Mouse (Mus musculus) kidney, embryonic 16.5 days (tissue): ENCODE measurements around the gene Grasp. TPM values are rescaled to one million over a fixed set of nuclear protein-coding genes. Genes with fewer than 3 reads are reported as not detected.

Experiments used
- ATAC-seq: fragments of 200-750 bp; cut with Nextera tagmentation; 2 replicates; pipeline ENCODE4 v1.8.0; 2017; ENCODE audit warnings: moderate TSS enrichment; ENCODE audit not compliant: low FRiP score, low TSS enrichment
- H3K27ac ChIP-seq: fragments of 300-500 bp; sonication (generic); 2 replicates; pipeline ENCODE4 v1.5.1; 2014; ENCODE audit warnings: low read length
- H3K27me3 ChIP-seq: fragments of 300-500 bp; sonication (generic); 2 replicates; pipeline ENCODE4 v1.6.1; 2014; ENCODE audit warnings: low read length, control low read depth, mixed read lengths; ENCODE audit not compliant: insufficient read depth
- H3K36me3 ChIP-seq: fragments of 300-500 bp; sonication (generic); 2 replicates; pipeline ENCODE4 v1.6.1; 2014; ENCODE audit warnings: low read length, control low read depth, mixed read lengths; ENCODE audit not compliant: insufficient read depth
- H3K4me1 ChIP-seq: fragments of 300-500 bp; sonication (generic); 2 replicates; pipeline ENCODE4 v1.6.1; 2014; ENCODE audit warnings: low read length, control low read depth, mixed read lengths; ENCODE audit not compliant: insufficient read depth
- H3K4me2 ChIP-seq: fragments of 300-500 bp; sonication (generic); replicated peaks from 2 replicates; pipeline ENCODE4 v1.6.1; 2014; ENCODE audit warnings: low read depth, low read length
- H3K4me3 ChIP-seq: fragments of 300-500 bp; sonication (generic); 2 replicates; pipeline ENCODE4 v1.5.1; 2014; ENCODE audit warnings: mild to moderate bottlenecking, low read length
- H3K9ac ChIP-seq: fragments of 300-500 bp; sonication (generic); replicated peaks from 2 replicates; pipeline ENCODE4 v1.6.1; 2014; ENCODE audit warnings: low read length
- H3K9me3 ChIP-seq: fragments of 300-500 bp; sonication (generic); 2 replicates; pipeline ENCODE4 v1.6.1; 2016; ENCODE audit warnings: low read length, control low read depth
- WGBS: fragments of 180-500 bp; shearing (Covaris S2); extraction: QIAGEN DNeasy Blood & Tissue Kit; methylation state at CpG from one replicate; pipeline ENCODE4 v1.1.7; 2014; 5-methylcytosine and 5-hydroxymethylcytosine counted together
- polyA plus RNA-seq: library from polyadenylated mRNA; unstranded; fragments of >200 nt; fragmentation: Nextera tagmentation; extraction: Ambion mirVana; gene quantifications from 2 replicates; pipeline ENCODE4 v1.2.1, GENCODE M21; 2015

Grasp gene
- polyA plus RNA-seq, 1 experiment from 2014 or later: 3.2 TPM

- Histone ChIP-seq H3K4me1 (peaks cover 73% of the 10 kb centered on the region), H3K4me3 (no peak overlapping the region), H3K9me3 (no peaks in the 10 kb centered on the region), H3K27me3 (no peaks in the 10 kb centered on the region), H3K4me2 (no peak overlapping the region), H3K36me3 (peaks cover 25% of the 10 kb centered on the region), H3K27ac (no peak overlapping the region), H3K9ac (no peak overlapping the region)
- WGBS: 84% methylated on average over 7 of the region's 7 CpGs
- no peak for ATAC-seq
Observed at GRCm38 (mm10) chr15:101192651-101193050, 31.3 kb upstream of the Grasp start.

GRCm38 (mm10) chr15:101193971-101194370 lies 30.0 kb upstream of the Grasp start:
- H3K9ac ChIP-seq: no peak overlapping the region
- H3K4me2 ChIP-seq: no peak overlapping the region
- H3K27me3 ChIP-seq: no peaks in the 10 kb centered on the region
- ATAC-seq: no peak
- H3K27ac ChIP-seq: peak overlapping the region; percentile 85
- peaks cover 80% of the 10 kb centered on the region for H3K4me1 ChIP-seq
- WGBS: 85% methylated on average over 6 of the region's 6 CpGs
- H3K36me3 ChIP-seq: peaks cover 28% of the 10 kb centered on the region
- H3K9me3 ChIP-seq: no peaks in the 10 kb centered on the region
- H3K4me3 ChIP-seq: no peak overlapping the region

DNA sequence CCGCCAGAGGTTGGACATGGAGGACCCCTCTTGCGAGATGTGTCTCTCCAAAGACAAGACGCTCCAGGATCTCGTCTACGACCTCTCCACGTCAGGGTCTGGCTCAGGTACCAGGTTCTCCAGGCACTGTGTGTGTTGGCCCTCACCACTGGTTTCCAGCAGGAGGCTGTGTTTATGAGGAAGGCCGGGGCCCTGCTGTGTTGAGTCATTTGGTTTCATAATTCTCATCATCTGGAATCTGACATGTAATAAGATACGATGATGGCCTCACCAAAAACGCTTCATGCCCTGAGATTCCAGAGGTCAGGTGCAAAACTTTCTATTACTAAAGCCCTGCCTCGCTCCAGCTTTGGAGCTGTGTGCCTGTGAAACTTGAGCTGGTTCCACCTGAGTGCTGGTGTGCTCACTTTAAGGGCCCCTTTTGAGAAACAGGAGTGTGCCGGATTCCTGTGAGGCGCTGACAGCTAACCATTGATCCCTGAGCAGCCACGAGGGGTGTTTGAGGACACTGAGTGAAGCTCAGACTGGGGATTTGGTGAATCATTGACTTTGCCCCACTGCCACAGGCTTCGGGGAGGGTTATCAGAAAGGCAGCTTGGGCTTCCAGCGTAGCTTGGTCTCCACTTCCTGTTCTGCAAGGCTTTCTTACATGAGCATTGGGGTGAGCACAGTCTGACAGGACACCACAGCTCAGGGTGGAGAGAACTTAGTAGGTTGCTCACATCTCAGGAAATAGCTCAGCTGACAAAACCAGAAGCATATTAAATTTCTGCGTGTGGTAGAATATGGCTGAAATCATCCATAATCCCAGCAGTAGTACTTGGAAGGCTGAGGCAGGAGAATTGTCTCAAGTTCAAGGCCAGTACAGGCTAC lies 28.8 kb upstream of the Grasp start:
- peak overlapping the region; percentile 85 for H3K27ac ChIP-seq
- peaks cover 78% of the 10 kb centered on the region for H3K4me1 ChIP-seq
- 68% methylated on average over 16 of the region's 16 CpGs for WGBS

GRCm38 (mm10) chr15:101196079-101196795 lies 27.8 kb upstream of the Grasp start:
- Histone ChIP-seq H3K9ac (no peak overlapping the region), H3K9me3 (no peaks in the 10 kb centered on the region), H3K4me2 (no peak overlapping the region), H3K27ac (peak overlapping the region; percentile 83), H3K27me3 (no peaks in the 10 kb centered on the region), H3K36me3 (peaks cover 47% of the 10 kb centered on the region), H3K4me3 (no peak overlapping the region), H3K4me1 (peaks cover 67% of the 10 kb centered on the region)
- 88% methylated on average over 8 of the region's 8 CpGs for WGBS
- ATAC-seq: no peak

More for the DNA sequence above, 28.8 kb upstream of the Grasp start:
- ATAC-seq: peak; percentile 74
- no peak overlapping the region for H3K4me3 ChIP-seq
- H3K9ac ChIP-seq: no peak overlapping the region
- peaks cover 37% of the 10 kb centered on the region for H3K36me3 ChIP-seq
- H3K9me3 ChIP-seq: no peaks in the 10 kb centered on the region
- H3K27me3 ChIP-seq: no peaks in the 10 kb centered on the region
- no peak overlapping the region for H3K4me2 ChIP-seq

- ATAC-seq: no peak
- no peak overlapping the region for H3K4me2 ChIP-seq
- H3K27ac ChIP-seq: peak overlapping the region; percentile 82; the same call in 1 of the 2 replicates
- no peaks in the 10 kb centered on the region for H3K27me3 ChIP-seq
- no peak overlapping the region for H3K4me3 ChIP-seq
- H3K4me1 ChIP-seq: peaks cover 60% of the 10 kb centered on the region
- H3K9ac ChIP-seq: no peak overlapping the region
- no peaks in the 10 kb centered on the region for H3K9me3 ChIP-seq
- peaks cover 53% of the 10 kb centered on the region for H3K36me3 ChIP-seq
Observed at GRCm38 (mm10) chr15:101196961-101197360, 27.0 kb upstream of the Grasp start.

DNA sequence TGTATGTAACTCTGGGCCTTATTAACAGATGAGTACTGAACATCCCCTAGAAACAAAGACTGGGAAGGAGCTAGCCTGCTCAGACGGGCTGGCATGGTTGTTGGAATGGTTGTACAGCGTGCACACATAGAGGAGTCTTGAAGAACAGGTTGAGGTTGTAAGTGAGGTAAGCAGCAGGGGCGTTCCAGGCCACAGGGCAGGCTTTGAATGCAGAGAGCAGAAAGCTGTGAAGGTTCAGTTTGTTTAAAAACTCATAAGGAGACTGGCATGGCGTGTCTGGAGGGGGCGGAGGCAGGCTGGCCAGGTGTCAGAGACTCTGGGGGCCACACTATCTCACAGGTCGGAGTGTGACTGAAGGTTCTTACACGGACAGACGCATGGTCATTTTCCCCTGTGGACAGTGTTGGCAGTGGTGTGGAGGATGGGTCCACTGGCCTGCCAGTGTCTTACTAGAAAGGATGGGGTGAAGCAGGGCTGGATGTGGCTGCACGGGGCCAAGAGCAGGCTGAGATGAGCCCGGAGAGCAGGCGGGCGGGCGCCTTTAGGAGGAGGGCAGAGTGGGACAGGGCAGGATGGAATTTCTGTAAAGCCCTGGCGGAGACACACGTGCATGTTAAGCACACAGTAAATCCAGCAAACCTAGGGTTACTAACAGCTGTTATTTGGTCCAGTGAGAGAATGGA lies 26.4 kb upstream of the Grasp start:
- Histone ChIP-seq H3K4me1 (peaks cover 53% of the 10 kb centered on the region), H3K36me3 (peaks cover 58% of the 10 kb centered on the region), H3K9ac (0 out of 2 replicates have a peak overlapping the region, but pooled peaks have one; percentile 13), H3K27ac (peak overlapping the region; percentile 82), H3K27me3 (no peaks in the 10 kb centered on the region), H3K9me3 (no peaks in the 10 kb centered on the region), H3K4me2 (no peak overlapping the region), H3K4me3 (no peak overlapping the region)
- ATAC-seq: peak; percentile 17; the same call in 1 of the 2 replicates
- 70% methylated on average over 15 of the region's 15 CpGs for WGBS

- Histone ChIP-seq H3K27me3 (no peaks in the 10 kb centered on the region), H3K27ac (peak overlapping the region; percentile 82), H3K4me3 (no peak overlapping the region), H3K4me2 (no peak overlapping the region), H3K9ac (no peak overlapping the region), H3K36me3 (peaks cover 64% of the 10 kb centered on the region), H3K4me1 (peaks cover 49% of the 10 kb centered on the region), H3K9me3 (no peaks in the 10 kb centered on the region)
- 15% methylated on average over 3 of the region's 3 CpGs for WGBS
- peak; percentile 83 for ATAC-seq
Observed at GRCm38 (mm10) chr15:101198218-101198617, 25.8 kb upstream of the Grasp start.

DNA sequence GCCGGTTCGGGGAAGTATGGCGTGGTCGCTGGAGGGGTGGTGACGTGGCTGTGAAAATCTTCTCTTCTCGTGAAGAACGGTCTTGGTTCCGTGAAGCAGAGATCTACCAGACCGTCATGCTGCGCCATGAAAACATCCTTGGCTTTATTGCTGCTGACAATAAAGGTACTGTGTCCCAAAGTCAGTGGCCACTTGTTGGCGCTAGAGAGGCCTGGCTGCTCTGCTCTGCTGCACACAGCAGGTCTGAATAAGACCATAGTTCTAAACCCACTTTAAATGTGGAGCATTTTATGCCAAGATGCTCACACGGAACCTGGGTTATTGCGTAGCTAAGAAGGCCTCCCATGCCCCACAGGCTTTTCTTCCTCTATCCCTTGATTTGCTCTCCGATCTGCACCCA lies 25.1 kb upstream of the Grasp start:
- Histone ChIP-seq H3K4me2 (no peak overlapping the region), H3K9me3 (no peaks in the 10 kb centered on the region), H3K36me3 (peaks cover 70% of the 10 kb centered on the region), H3K9ac (no peak overlapping the region), H3K4me1 (peaks cover 44% of the 10 kb centered on the region), H3K27me3 (no peaks in the 10 kb centered on the region), H3K4me3 (no peak overlapping the region), H3K27ac (peak overlapping the region; percentile 55; the same call in 1 of the 2 replicates)
- 85% methylated on average over 14 of the region's 14 CpGs for WGBS
- no peak for ATAC-seq

- Histone ChIP-seq H3K36me3 (peaks cover 57% of the 10 kb centered on the region), H3K27ac (no peak overlapping the region), H3K4me3 (no peak overlapping the region), H3K4me2 (no peak overlapping the region), H3K27me3 (no peaks in the 10 kb centered on the region), H3K4me1 (peaks cover 26% of the 10 kb centered on the region), H3K9ac (no peak overlapping the region), H3K9me3 (no peaks in the 10 kb centered on the region)
- no peak for ATAC-seq
- WGBS: 97% methylated on average over 9 of the region's 9 CpGs
Observed at GRCm38 (mm10) chr15:101200777-101201295, 23.2 kb upstream of the Grasp start.
